In genomic region chr2:60175078-60175477, GRCm38 (mm10) we compare ENCODE assay signal across 13 mouse cellular contexts.
"Had no signal": no experiment of that assay in that cellular context is flagged by ENCODE, and none has a peak within 500 bp of the region (broad histone marks: within the 10 kb centered on the region; RNA-seq: fewer than 3 reads in every experiment).

No protein-coding gene starts in this region.

- H3K9me3 ChIP-seq: limb, embryonic 15.5 days; liver, embryonic 12.5 days; neural tube, embryonic 15.5 days had no signal

- H3K4me1 ChIP-seq: midbrain, embryonic 10.5 days; neural tube, embryonic 15.5 days had no signal

- H3K27ac ChIP-seq: layer of hippocampus, adult 2 months; limb, embryonic 15.5 days; liver, embryonic 12.5 days; midbrain, embryonic 10.5 days; neural tube, embryonic 15.5 days had no signal

- H3K4me3 ChIP-seq: layer of hippocampus, adult 2 months; limb, embryonic 15.5 days; liver, embryonic 12.5 days; midbrain, embryonic 10.5 days; myocyte; neural tube, embryonic 15.5 days had no signal

- H3K4me2 ChIP-seq: limb, embryonic 15.5 days; liver, embryonic 12.5 days; neural tube, embryonic 15.5 days had no signal

- H3K9ac ChIP-seq: limb, embryonic 15.5 days; liver, embryonic 12.5 days; neural tube, embryonic 15.5 days had no signal

- H3K36me3 ChIP-seq: limb, embryonic 15.5 days; liver, embryonic 12.5 days; midbrain, embryonic 10.5 days; neural tube, embryonic 15.5 days had no signal

- H3K27me3 ChIP-seq: limb, embryonic 15.5 days; liver, embryonic 12.5 days; neural tube, embryonic 15.5 days had no signal

- ATAC-seq: liver, embryonic 12.5 days had no signal

- DNase-seq: kidney, adult 11 months; kidney, postnatal 10 days; kidney, postnatal 4 days; midbrain, embryonic 14.5 days; right cerebral cortex, postnatal 4 days; spleen, adult 18-20 months; thymus, postnatal 36 days had no signal
